Mouse (Mus musculus) heart, postnatal 0 days (tissue): ENCODE measurements at regions not wholly inside any gene's neighbourhood (a gene's known extent, or its start where the extent isn't known, plus 50 kb on each side); places are given as distances from the start of the nearest gene placed in this dataset.
"Not testable (repeated sequence)": the region's sequence is repeated elsewhere in the genome, so short reads cannot be mapped to it uniquely, and the experiment has no call there.

ENCODE experiments used
- CTCF ChIP-seq: IDR thresholded peaks from 2 replicates; pipeline ENCODE4 v1.5.1; 2016; ENCODE audit warnings: antibody characterized with exemption, control low read depth, low read depth
- EP300 ChIP-seq: IDR thresholded peaks from 2 replicates; pipeline ENCODE4 v1.6.1; 2016; ENCODE audit warnings: antibody characterized with exemption, low read depth

GRCm38 (mm10) chr8:118209301-118209700 is 74.2 kb upstream of the Cdh13 start:
- not testable (repeated sequence) for TF ChIP-seq CTCF, EP300
